Mouse (Mus musculus) brain, embryonic 14.5 days (tissue): ENCODE measurements around the gene Ppara.

Experiments used
- CTCF ChIP-seq: fragments of 200-500 bp; IDR thresholded peaks from 2 replicates; pipeline ENCODE4 v1.5.1; 2012; ENCODE audit warnings: inconsistent platforms, mild to moderate bottlenecking, moderate library complexity, borderline replicate concordance; ENCODE audit not compliant: insufficient read depth, insufficient read length; ENCODE audit errors: extremely low read depth
- POLR2A ChIP-seq: fragments of 200-500 bp; IDR thresholded peaks from 2 replicates; pipeline ENCODE4 v1.6.1; 2012; ENCODE audit warnings: mild to moderate bottlenecking, inconsistent platforms, borderline replicate concordance; ENCODE audit not compliant: poor library complexity, insufficient read depth, insufficient read length, severe bottlenecking; ENCODE audit errors: extremely low read depth

DNA sequence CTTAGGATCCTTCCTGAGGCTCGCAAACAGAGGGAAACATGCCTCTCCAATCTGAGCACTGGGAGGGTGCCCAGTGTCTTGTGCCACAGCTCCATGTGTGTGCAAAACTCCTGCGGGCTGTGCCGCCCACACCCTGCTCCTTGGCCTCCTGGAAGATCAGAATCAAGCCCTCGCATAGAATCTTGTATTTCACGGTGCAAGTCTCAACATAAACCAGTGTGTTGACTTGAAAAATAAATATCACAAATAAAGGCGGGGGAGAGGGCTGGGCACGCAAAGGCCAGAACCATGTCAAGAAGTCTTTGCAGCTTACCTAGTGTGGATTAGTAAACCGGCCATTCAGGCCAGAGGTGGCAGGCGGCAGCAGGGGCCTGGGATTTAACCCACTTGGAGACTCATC is 5.5 kb upstream of the Ppara start:
- TF ChIP-seq POLR2A: no peak
- no peak for TF ChIP-seq CTCF
